In the genomic region with DNA sequence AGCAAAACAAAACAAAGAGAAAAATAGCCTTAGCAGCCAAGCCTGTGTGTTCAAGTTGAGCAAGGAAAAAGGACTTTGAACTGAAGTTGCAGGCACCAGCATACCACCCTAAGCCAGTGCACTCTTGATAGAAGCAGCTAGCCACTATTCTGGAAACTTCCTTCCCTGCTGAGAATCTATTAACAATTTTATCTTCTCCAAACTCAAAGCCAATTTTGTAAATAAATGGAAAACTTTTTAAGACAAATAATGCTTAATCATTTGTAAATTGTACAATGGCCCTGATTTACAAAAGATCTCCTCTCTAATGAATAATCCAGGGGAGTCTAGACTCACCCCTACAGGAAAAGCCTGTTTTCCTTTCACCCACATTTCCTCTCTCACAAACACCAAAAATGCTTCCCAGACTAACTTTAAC, we compare ENCODE assay signal across 14 mouse cellular contexts.
DNase-seq lines count a peak whose midpoint lies in the region; ATAC-seq and TF ChIP-seq lines count a peak whose summit lies in the region.
"Had no signal": no experiment of that assay in that cellular context is flagged by ENCODE, and none has a peak within 500 bp of the region (broad histone marks: within the 10 kb centered on the region; RNA-seq: fewer than 3 reads in every experiment).

No protein-coding gene starts in this region.

- DNase-seq in heart, adult 11 months = no peak
- peak; percentile 28 for DNase-seq in brain, embryonic 14.5 days (ENCODE audit: low read depth)
- DNase-seq in layer of hippocampus, adult 9-11 months = no peak
- no peak for DNase-seq in layer of hippocampus, postnatal 10 days (ENCODE audit: low spot score in 2 of 2)
- DNase-seq: adrenal gland, postnatal 10 days; cerebellum, adult 8-10 months; gastrocnemius, postnatal 25 days had no signal

- no peaks in the 10 kb centered on the region for H3K36me3 ChIP-seq in heart, embryonic 12.5 days
- H3K36me3 ChIP-seq in ES-Bruce4 (ENCODE audit: control insufficient read depth, insufficient read depth, low read length, poor library complexity, severe bottlenecking) = no peaks in the 10 kb centered on the region
- H3K36me3 ChIP-seq in liver, embryonic 12.5 days = no peaks in the 10 kb centered on the region
- H3K36me3 ChIP-seq: limb, embryonic 13.5 days had no signal

- no peaks in the 10 kb centered on the region for H3K27me3 ChIP-seq in heart, embryonic 12.5 days (replicated peaks)
- no peaks in the 10 kb centered on the region for H3K27me3 ChIP-seq in ES-Bruce4 (ENCODE audit: control insufficient read depth, insufficient read depth, low read length, poor library complexity, severe bottlenecking)
- H3K27me3 ChIP-seq in liver, embryonic 12.5 days (replicated peaks) = no peaks in the 10 kb centered on the region
- H3K27me3 ChIP-seq: CH12.LX; limb, embryonic 13.5 days had no signal

- H3K27ac ChIP-seq in heart, embryonic 12.5 days (ENCODE audit: poor library complexity, severe bottlenecking) = no peak overlapping the region; the same call in 1 of the 2 replicates
- H3K27ac ChIP-seq in ES-Bruce4 (ENCODE audit: insufficient read depth, low read length) = peak overlapping the region; percentile 97
- peak overlapping the region; percentile 71; the same call in 1 of the 2 replicates for H3K27ac ChIP-seq in liver, embryonic 12.5 days
- H3K27ac ChIP-seq: limb, embryonic 13.5 days had no signal

- no peak overlapping the region for H3K9ac ChIP-seq in heart, embryonic 12.5 days
- no peak overlapping the region for H3K9ac ChIP-seq in ES-Bruce4 (ENCODE audit: low read depth, poor library complexity, severe bottlenecking)
- 0 out of 2 replicates have a peak overlapping the region, but pooled peaks have one; percentile 32 for H3K9ac ChIP-seq in liver, embryonic 12.5 days
- H3K9ac ChIP-seq: limb, embryonic 13.5 days had no signal

- no peak overlapping the region for H3K4me2 ChIP-seq in heart, embryonic 12.5 days
- peak overlapping the region; percentile 53 for H3K4me2 ChIP-seq in liver, embryonic 12.5 days
- H3K4me2 ChIP-seq: limb, embryonic 13.5 days had no signal

- TF ChIP-seq CTCF in ES-Bruce4 (IDR thresholded peaks at IDR 0.05; ENCODE audit: low read depth, low read length) = no peak
- no peak for TF ChIP-seq CTCF in brain, embryonic 14.5 days (IDR thresholded peaks at IDR 0.05; ENCODE audit: borderline replicate concordance, extremely low read depth, insufficient read depth, insufficient read length)

- peaks cover 15% of the 10 kb centered on the region for H3K4me1 ChIP-seq in heart, embryonic 12.5 days (replicated peaks)
- peaks cover 9% of the 10 kb centered on the region for H3K4me1 ChIP-seq in ES-Bruce4 (ENCODE audit: control insufficient read depth, insufficient read depth, low read length)
- peaks cover 44% of the 10 kb centered on the region for H3K4me1 ChIP-seq in liver, embryonic 12.5 days
- H3K4me1 ChIP-seq: limb, embryonic 13.5 days had no signal

- no peak for TF ChIP-seq POLR2A in ES-Bruce4 (IDR thresholded peaks at IDR 0.05; ENCODE audit: insufficient read depth, low read length)
- TF ChIP-seq POLR2A in brain, embryonic 14.5 days (IDR thresholded peaks at IDR 0.05; ENCODE audit: borderline replicate concordance, extremely low read depth, insufficient read depth, insufficient read length, poor library complexity, severe bottlenecking) = no peak

- H3K4me3 ChIP-seq in heart, embryonic 12.5 days = no peak overlapping the region
- no peak overlapping the region for H3K4me3 ChIP-seq in ES-Bruce4 (ENCODE audit: low read depth, low read length)
- no peak overlapping the region for H3K4me3 ChIP-seq in liver, embryonic 12.5 days
- H3K4me3 ChIP-seq: limb, embryonic 13.5 days; myocyte had no signal

- ATAC-seq in heart, embryonic 12.5 days (ENCODE audit: insufficient number of reproducible peaks, low FRiP score) = peak; percentile 63
- peak; percentile 51 for ATAC-seq in liver, embryonic 12.5 days
- no peak for ATAC-seq in CD4-positive, CD25-positive, alpha-beta regulatory T cell, adult 4 months

- TF ChIP-seq EP300 in ES-Bruce4 (IDR thresholded peaks at IDR 0.05; ENCODE audit: insufficient read depth, low read depth, low read length) = no peak

- H3K9me3 ChIP-seq in heart, embryonic 12.5 days (replicated peaks) = peaks cover 4% of the 10 kb centered on the region; the same call in 1 of the 2 replicates
- H3K9me3 ChIP-seq in ES-Bruce4 (replicated peaks; ENCODE audit: control insufficient read depth, insufficient read depth, low read length, poor library complexity, severe bottlenecking) = peaks cover 3% of the 10 kb centered on the region; the same call in 1 of the 2 replicates
- no peaks in the 10 kb centered on the region for H3K9me3 ChIP-seq in liver, embryonic 12.5 days (replicated peaks)
- H3K9me3 ChIP-seq: limb, embryonic 13.5 days had no signal
